ENCODE assay signal across 9 mouse cellular contexts in genomic region chr19:7135525-7135924, GRCm38 (mm10). TPM values are rescaled to one million over a fixed set of nuclear protein-coding genes. Genes with fewer than 3 reads are reported as not detected.
DNase-seq lines count a peak whose midpoint lies in the region; ATAC-seq lines count a peak whose summit lies in the region.
"Had no signal": no experiment of that assay in that cellular context is flagged by ENCODE, and none has a peak within 500 bp of the region (broad histone marks: within the 10 kb centered on the region; RNA-seq: fewer than 3 reads in every experiment).

No protein-coding gene starts in this region.

- 3% methylated on average over 9 of the region's 9 CpGs for WGBS in embryonic facial prominence, embryonic 12.5 days
- WGBS in hindbrain, embryonic 14.5 days: 3% methylated on average over 9 of the region's 9 CpGs
- 7% methylated on average over 9 of the region's 9 CpGs for WGBS in limb, embryonic 15.5 days

- no peaks in the 10 kb centered on the region for H3K36me3 ChIP-seq in embryonic facial prominence, embryonic 12.5 days
- no peaks in the 10 kb centered on the region for H3K36me3 ChIP-seq in hindbrain, embryonic 14.5 days (replicated peaks; ENCODE audit: control insufficient read depth, insufficient read depth)
- no peaks in the 10 kb centered on the region for H3K36me3 ChIP-seq in limb, embryonic 15.5 days

- peak; percentile 26 for DNase-seq in layer of hippocampus, adult 9-11 months
- DNase-seq in layer of hippocampus, postnatal 14 days (ENCODE audit: low spot score in 2 of 2): no peak
- DNase-seq in hindbrain, embryonic 14.5 days (ENCODE audit: low spot score): no peak
- DNase-seq in skeletal muscle tissue, adult 2 months (ENCODE audit: low read depth, low spot score): peak; percentile 39
- no peak for DNase-seq in adrenal gland, adult (ENCODE audit: inconsistent age in 2 of 2, low spot score in 1 of 2)

- 0 out of 2 replicates have a peak overlapping the region, but pooled peaks have one; percentile 20 for H3K9ac ChIP-seq in embryonic facial prominence, embryonic 12.5 days
- peak overlapping the region; percentile 31; the same call in 1 of the 2 replicates for H3K9ac ChIP-seq in hindbrain, embryonic 14.5 days
- no peak overlapping the region for H3K9ac ChIP-seq in limb, embryonic 15.5 days

- H3K4me1 ChIP-seq in embryonic facial prominence, embryonic 12.5 days: peaks cover 68% of the 10 kb centered on the region
- H3K4me1 ChIP-seq in hindbrain, embryonic 14.5 days (replicated peaks; ENCODE audit: control insufficient read depth, insufficient read depth, low read length): peaks cover 74% of the 10 kb centered on the region
- peaks cover 73% of the 10 kb centered on the region for H3K4me1 ChIP-seq in limb, embryonic 15.5 days

- peaks cover 24% of the 10 kb centered on the region for H3K27me3 ChIP-seq in embryonic facial prominence, embryonic 12.5 days
- H3K27me3 ChIP-seq in hindbrain, embryonic 14.5 days (ENCODE audit: control insufficient read depth, insufficient read depth, low read length): 0 out of 2 replicates have a peak, but pooled peaks cover 6% of the 10 kb centered on the region
- peaks cover 14% of the 10 kb centered on the region; the same call in 1 of the 2 replicates for H3K27me3 ChIP-seq in limb, embryonic 15.5 days

- no peak overlapping the region for H3K4me3 ChIP-seq in embryonic facial prominence, embryonic 12.5 days
- no peak overlapping the region for H3K4me3 ChIP-seq in hindbrain, embryonic 14.5 days (replicated peaks; ENCODE audit: low read length)
- H3K4me3 ChIP-seq in limb, embryonic 15.5 days: no peak overlapping the region

- peak overlapping the region; percentile 89 for H3K27ac ChIP-seq in embryonic facial prominence, embryonic 12.5 days
- H3K27ac ChIP-seq in hindbrain, embryonic 14.5 days: peak overlapping the region; percentile 75; the same call in 1 of the 2 replicates
- peak overlapping the region; percentile 84 for H3K27ac ChIP-seq in limb, embryonic 15.5 days

- peak; percentile 58 for ATAC-seq in embryonic facial prominence, embryonic 12.5 days (ENCODE audit: insufficient number of reproducible peaks, insufficient read depth, low FRiP score, low TSS enrichment)
- ATAC-seq in hindbrain, embryonic 14.5 days (ENCODE audit: low FRiP score): peak; percentile 77
- ATAC-seq in limb, embryonic 15.5 days (ENCODE audit: insufficient number of reproducible peaks, low FRiP score, low TSS enrichment, low read depth): peak; percentile 68
- no peak for ATAC-seq in granulocyte monocyte progenitor cell, adult 5-6 weeks (replicated peaks; ENCODE audit: poor library complexity, severe bottlenecking)

- no peaks in the 10 kb centered on the region for H3K9me3 ChIP-seq in embryonic facial prominence, embryonic 12.5 days
- no peaks in the 10 kb centered on the region for H3K9me3 ChIP-seq in hindbrain, embryonic 14.5 days (ENCODE audit: control insufficient read depth, low read length)
- H3K9me3 ChIP-seq in limb, embryonic 15.5 days: no peaks in the 10 kb centered on the region

- peak overlapping the region; percentile 27; the same call in 1 of the 2 replicates for H3K4me2 ChIP-seq in embryonic facial prominence, embryonic 12.5 days (replicated peaks)
- H3K4me2 ChIP-seq in hindbrain, embryonic 14.5 days (replicated peaks): no peak overlapping the region
- H3K4me2 ChIP-seq in limb, embryonic 15.5 days: peak overlapping the region; percentile 31

RNA-seq across cellular contexts. Expression of gene Flrt1, which starts 30.0 kb away (rescaled TPM):
- total RNA-seq in layer of hippocampus, postnatal 14 days (2021): 10 to 100 TPM; 21.8 to 22.6 TPM
- 6.6 and 6.8 TPM in 2 replicates for polyA plus RNA-seq in embryonic facial prominence, embryonic 12.5 days (2016; fragmentation: Nextera tagmentation; extraction: Ambion mirVana)
- 8.7 and 9.5 TPM in 2 replicates for polyA plus RNA-seq in hindbrain, embryonic 14.5 days (2014; fragmentation: Nextera tagmentation; extraction: Ambion mirVana)
- polyA plus RNA-seq in limb, embryonic 15.5 days (2015; fragmentation: Nextera tagmentation; extraction: Ambion mirVana): 5.6 and 5.8 TPM in 2 replicates
- not detected in 2 replicates for total RNA-seq in granulocyte monocyte progenitor cell, adult 5-6 weeks (2014; fragmentation: Nextera tagmentation)
- total RNA-seq in granulocyte monocyte progenitor cell, adult 5-6 weeks (2017): not detected in 2 replicates
- total RNA-seq: CH12.LX had no signal

Comparison
In these comparisons a context has a peak if more than half of its experiments do, and no peak if none do; other contexts are left out.
1. DNase-seq: peak in layer of hippocampus, adult 9-11 months (single experiment) and skeletal muscle tissue, adult 2 months (single experiment); none in layer of hippocampus, postnatal 14 days (0 of 2), hindbrain, embryonic 14.5 days (single experiment) and adrenal gland, adult (0 of 2).
2. Peak in every context shown above with its lines, with median percentiles within 50 percentile points of each other: H3K27ac ChIP-seq.